Mouse (Mus musculus) MEL (cell line): ENCODE measurements around the gene Ceacam19. TPM values are rescaled to one million over a fixed set of nuclear protein-coding genes. Genes with fewer than 3 reads are reported as not detected.

ENCODE experiments used
- DNase-seq: peaks from one replicate; pipeline ENCODE4 v3.0.0; 2011; ENCODE audit warnings: low read depth, low spot score
- H3K27ac ChIP-seq: 2 replicates; pipeline ENCODE4 v1.5.1; 2012; ENCODE audit warnings: low read depth, mild to moderate bottlenecking, control low read depth, low read length, moderate library complexity; ENCODE audit not compliant: control insufficient read depth
- H3K27me3 ChIP-seq, 2 experiments: fragments of 150-350 bp in 1 of 2; sonication (generic) in 1 of 2; 2 replicates each; pipeline ENCODE4 v1.6.1; 2012; ENCODE audit warnings: low read length in 2 of 2, mild to moderate bottlenecking in 2 of 2, improper control_type of control experiment in 1 of 2, moderate library complexity in 1 of 2; ENCODE audit not compliant: insufficient read depth in 2 of 2, control insufficient read depth in 1 of 2
- H3K36me3 ChIP-seq, 2 experiments: 2 replicates each; pipeline ENCODE4 v1.6.1; 2012 to 2014; ENCODE audit warnings: low read length in 2 of 2, improper control_type of control experiment in 1 of 2, inconsistent platforms in 1 of 2, mild to moderate bottlenecking in 1 of 2; ENCODE audit not compliant: insufficient read depth in 2 of 2, control insufficient read depth in 1 of 2
- H3K4me1 ChIP-seq, 2 experiments: fragments of 150-350 bp in 1 of 2; sonication (generic) in 1 of 2; 2 replicates each; pipeline ENCODE4 v1.6.1; 2012; ENCODE audit warnings: low read length in 2 of 2, improper control_type of control experiment in 1 of 2, mild to moderate bottlenecking in 1 of 2; ENCODE audit not compliant: insufficient read depth in 2 of 2, control insufficient read depth in 1 of 2
- H3K4me3 ChIP-seq, 2 experiments: fragments of 150-350 bp in 1 of 2; sonication (generic) in 1 of 2; 2 replicates each; pipeline ENCODE4 v1.5.1; 2012; ENCODE audit warnings: low read depth in 2 of 2, low read length in 2 of 2, mild to moderate bottlenecking in 2 of 2, moderate library complexity in 2 of 2, control low read depth in 1 of 2, improper control_type of control experiment in 1 of 2; ENCODE audit not compliant: control insufficient read depth in 1 of 2, insufficient read depth in 1 of 2
- H3K79me2 ChIP-seq: 2 replicates; pipeline ENCODE4 v1.6.1; 2012; ENCODE audit warnings: mild to moderate bottlenecking, low read length, moderate library complexity; ENCODE audit not compliant: control insufficient read depth, poor library complexity, insufficient read depth
- H3K9ac ChIP-seq: 2 replicates; pipeline ENCODE4 v1.6.1; 2012; ENCODE audit warnings: low read depth, mild to moderate bottlenecking, control low read depth, low read length, moderate library complexity; ENCODE audit not compliant: control insufficient read depth, poor library complexity, severe bottlenecking
- H3K9me3 ChIP-seq: fragments of 150-350 bp; sonication (generic); replicated peaks from 2 replicates; pipeline ENCODE4 v1.6.1; 2012; ENCODE audit warnings: mild to moderate bottlenecking, low read length, improper control_type of control experiment, moderate library complexity; ENCODE audit not compliant: insufficient read depth
- BHLHE40 ChIP-seq: IDR thresholded peaks from 2 replicates; pipeline ENCODE4 v1.6.1; 2012; ENCODE audit warnings: low read depth, mild to moderate bottlenecking, inconsistent platforms, low read length, improper control_type of control experiment, borderline replicate concordance
- E2F4 ChIP-seq: IDR thresholded peaks from 2 replicates; pipeline ENCODE4 v1.6.1; 2011; ENCODE audit warnings: low read depth, low read length, improper control_type of control experiment, borderline replicate concordance
- ETS1 ChIP-seq: IDR thresholded peaks from 2 replicates; pipeline ENCODE4 v1.6.1; 2012; ENCODE audit warnings: low read depth, mild to moderate bottlenecking, inconsistent platforms, low read length, improper control_type of control experiment, moderate library complexity
- GATA1 ChIP-seq: IDR thresholded peaks from 2 replicates; pipeline ENCODE4 v1.6.1; 2011; ENCODE audit warnings: low read depth, low read length, improper control_type of control experiment
- HCFC1 ChIP-seq: IDR thresholded peaks from 2 replicates; pipeline ENCODE4 v1.6.1; 2012; ENCODE audit warnings: low read depth, mild to moderate bottlenecking, inconsistent platforms, low read length, improper control_type of control experiment, moderate library complexity
- JUND ChIP-seq: IDR thresholded peaks from 2 replicates; pipeline ENCODE4 v1.6.1; 2011; ENCODE audit warnings: low read depth, mild to moderate bottlenecking, improper control_type of control experiment, low read length
- MAZ ChIP-seq: IDR thresholded peaks from 2 replicates; pipeline ENCODE4 v1.6.1; 2012; ENCODE audit warnings: low read depth, mild to moderate bottlenecking, inconsistent platforms, low read length, improper control_type of control experiment
- MEF2A ChIP-seq: IDR thresholded peaks from 2 replicates; pipeline ENCODE4 v1.6.1; 2014; ENCODE audit warnings: low read depth, mild to moderate bottlenecking, inconsistent platforms, low read length, improper control_type of control experiment; ENCODE audit not compliant: poor library complexity, insufficient replicate concordance, severe bottlenecking; ENCODE audit errors: extremely low read depth
- MXI1 ChIP-seq: IDR thresholded peaks from 2 replicates; pipeline ENCODE4 v1.6.1; 2011; ENCODE audit warnings: mild to moderate bottlenecking, low read depth, low read length, improper control_type of control experiment
- MYB ChIP-seq: IDR thresholded peaks from 2 replicates; pipeline ENCODE4 v1.6.1; 2011; ENCODE audit warnings: mild to moderate bottlenecking, low read depth, low read length, improper control_type of control experiment
- MYC ChIP-seq: IDR thresholded peaks from 2 replicates; pipeline ENCODE4 v1.6.1; 2011; ENCODE audit warnings: low read depth, mild to moderate bottlenecking, low read length, improper control_type of control experiment, moderate library complexity
- NELFE ChIP-seq: IDR thresholded peaks from 2 replicates; pipeline ENCODE4 v1.6.1; 2011; ENCODE audit warnings: low read depth, low read length, improper control_type of control experiment
- POLR2A ChIP-seq, 2 experiments: IDR thresholded peaks; 2 replicates each; pipeline ENCODE4 v1.6.1; 2011 to 2012; ENCODE audit warnings: low read length in 2 of 2, mild to moderate bottlenecking in 2 of 2, control low read depth in 1 of 2, improper control_type of control experiment in 1 of 2, low read depth in 1 of 2, moderate library complexity in 1 of 2; ENCODE audit not compliant: control insufficient read depth in 1 of 2, insufficient read depth in 1 of 2, poor library complexity in 1 of 2
- POLR2AphosphoS2 ChIP-seq: IDR thresholded peaks from 2 replicates; pipeline ENCODE4 v1.6.1; 2011; ENCODE audit warnings: low read length, improper control_type of control experiment
- POLR2AphosphoS5 ChIP-seq: IDR thresholded peaks from 2 replicates; pipeline ENCODE4 v1.6.1; 2012; ENCODE audit warnings: low read depth, borderline replicate concordance, mild to moderate bottlenecking, inconsistent platforms, low read length, moderate library complexity, mixed read lengths
- SIN3A ChIP-seq: IDR thresholded peaks from 2 replicates; pipeline ENCODE4 v1.6.1; 2012; ENCODE audit warnings: low read length, improper control_type of control experiment, inconsistent platforms
- TBP ChIP-seq: IDR thresholded peaks from 2 replicates; pipeline ENCODE4 v1.8.0; 2011; ENCODE audit warnings: low read depth, low read length, improper control_type of control experiment
- TCF12 ChIP-seq: IDR thresholded peaks from 2 replicates; pipeline ENCODE4 v1.6.1; 2014; ENCODE audit warnings: low read depth, mild to moderate bottlenecking, inconsistent platforms, low read length, improper control_type of control experiment, moderate library complexity
- USF1 ChIP-seq: IDR thresholded peaks from 2 replicates; pipeline ENCODE4 v1.6.1; 2014; ENCODE audit warnings: low read depth, mild to moderate bottlenecking, inconsistent platforms, low read length, improper control_type of control experiment, moderate library complexity
- ZMIZ1 ChIP-seq: IDR thresholded peaks from 2 replicates; pipeline ENCODE4 v1.6.1; 2012; ENCODE audit warnings: low read depth, mild to moderate bottlenecking, inconsistent platforms, low read length, improper control_type of control experiment, moderate library complexity
- ZNF384 ChIP-seq: IDR thresholded peaks from 2 replicates; pipeline ENCODE4 v1.6.1; 2012; ENCODE audit warnings: low read depth, mild to moderate bottlenecking, inconsistent platforms, low read length, improper control_type of control experiment
- polyA plus RNA-seq, 2 experiments: library from polyadenylated mRNA; stranded (reverse) in 1 of 2; unstranded in 1 of 2; fragments of >175 nt in 1 of 2; fragments of >200 nt in 1 of 2; gene quantifications; 2 replicates each; pipeline versions ENCODE4 v1.2.1 to v1.2.4; 2012; ENCODE audit warnings: low replicate concordance in 2 of 2, low read depth in 1 of 2; ENCODE audit not compliant: insufficient read length in 2 of 2, insufficient read depth in 1 of 2, missing spikeins in 1 of 2
- total RNA-seq: library from RNA; depleted of rRNA; stranded (reverse); fragments of 300-350 nt; gene quantifications from 2 replicates; pipeline ENCODE4 v1.2.3, GENCODE M21; 2012

Ceacam19 gene
- total and polyA plus RNA-seq, 3 experiments: 0.03 to 0.04 TPM; not detected in 1

- peaks cover 0 to 6% of the 10 kb centered on the region in 2 experiments; a peak in 3 of 4 replicates for H3K4me1 ChIP-seq
- TF ChIP-seq HCFC1 (peak; percentile 57), SIN3A (peak; percentile 70; the same call in 1 of the 2 replicates), ZMIZ1 (peak; percentile 100), MXI1 (peak; percentile 50), POLR2AphosphoS2 (peak; percentile 96), E2F4 (no peak), MYC (peak; percentile 38; the same call in 1 of the 2 replicates), NELFE (peak; percentile 60), MEF2A (peak; percentile 57; the same call in 1 of the 2 replicates), TBP (peak; percentile 98), JUND (no peak), BHLHE40 (no peak), POLR2AphosphoS5 (peak; percentile 96; the same call in 1 of the 2 replicates), TCF12 (peak; percentile 29; the same call in 1 of the 2 replicates), ETS1 (peak; percentile 80), MYB (no peak), ZNF384 (no peak), USF1 (peak; percentile 70), GATA1 (0 out of 2 replicates have a peak, but pooled peaks have one; percentile 19), MAZ (0 out of 2 replicates have a peak, but pooled peaks have one; percentile 23), POLR2A (IDR thresholded peaks at IDR 0.05; ENCODE audit: control insufficient read depth in 1 of 2, insufficient read depth in 1 of 2, low read depth in 1 of 2, low read length in 2 of 2, poor library complexity in 1 of 2) (peak; percentile 98)
- TF ChIP-seq, all 39 proteins: peak for 16
- no peaks in the 10 kb centered on the region for H3K79me2 ChIP-seq
- DNase-seq: peak; percentile 80
- H3K27ac ChIP-seq: peak overlapping the region; percentile 52
- peak overlapping the region; percentile 7 to 35; a peak in 2 of 4 replicates for H3K4me3 ChIP-seq
- H3K9ac ChIP-seq: peak overlapping the region; percentile 56
- H3K9me3 ChIP-seq: no peaks in the 10 kb centered on the region
- H3K27me3 ChIP-seq: no peaks in the 10 kb centered on the region
- H3K36me3 ChIP-seq: peaks cover 0 to 9% of the 10 kb centered on the region in 2 experiments; a peak in 2 of 4 replicates
These were observed 10.9 kb downstream of the Ceacam19 start for GRCm38 (mm10) chr7:19876781-19877425.
